Mouse (Mus musculus): ENCODE measurements around the gene Stx19.

Gene Stx19

DNA sequence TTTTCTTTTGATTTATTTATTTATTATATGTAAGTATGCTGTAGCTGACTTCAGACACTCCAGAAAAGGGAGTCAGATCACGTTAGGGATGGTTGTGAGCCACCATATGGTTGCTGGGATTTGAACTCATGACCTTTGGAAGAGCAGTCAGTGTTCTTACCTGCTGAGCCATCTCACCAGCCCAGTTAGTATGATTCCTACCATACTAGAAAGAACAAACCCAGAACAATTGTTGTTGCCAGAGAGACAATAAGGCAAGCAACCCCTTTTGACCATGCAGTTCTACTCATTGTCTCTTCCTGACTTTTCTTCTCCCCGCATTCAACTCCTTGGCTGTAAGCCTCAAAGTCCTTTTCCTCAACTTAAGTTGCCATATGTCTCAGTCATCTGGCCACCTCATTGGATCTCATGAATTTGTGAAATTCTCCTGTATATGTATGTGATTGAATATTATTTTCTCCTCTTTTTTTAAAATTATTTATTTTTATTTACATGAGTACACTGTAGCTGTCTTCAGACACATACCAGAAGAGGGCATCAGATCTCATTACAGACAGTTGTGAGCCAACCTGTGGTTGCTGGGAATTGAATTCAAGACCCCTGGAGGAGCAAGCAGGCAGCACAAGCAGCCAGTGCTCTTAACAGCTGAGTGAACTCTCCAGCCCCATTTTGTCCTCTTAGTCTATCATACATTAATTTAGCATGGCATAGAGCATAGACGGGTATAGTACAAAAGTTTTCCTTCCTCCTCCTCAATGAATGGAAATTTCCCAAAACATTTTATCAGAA is 38.2 kb downstream of the Stx19 start:
- DNase-seq (ENCODE audit: low spot score in 2 of 2) = no peak

GRCm38 (mm10) chr16:62853611-62854126 is 39.2 kb downstream of the Stx19 start:
- DNase-seq (ENCODE audit: low spot score in 2 of 2) = no peak

DNA sequence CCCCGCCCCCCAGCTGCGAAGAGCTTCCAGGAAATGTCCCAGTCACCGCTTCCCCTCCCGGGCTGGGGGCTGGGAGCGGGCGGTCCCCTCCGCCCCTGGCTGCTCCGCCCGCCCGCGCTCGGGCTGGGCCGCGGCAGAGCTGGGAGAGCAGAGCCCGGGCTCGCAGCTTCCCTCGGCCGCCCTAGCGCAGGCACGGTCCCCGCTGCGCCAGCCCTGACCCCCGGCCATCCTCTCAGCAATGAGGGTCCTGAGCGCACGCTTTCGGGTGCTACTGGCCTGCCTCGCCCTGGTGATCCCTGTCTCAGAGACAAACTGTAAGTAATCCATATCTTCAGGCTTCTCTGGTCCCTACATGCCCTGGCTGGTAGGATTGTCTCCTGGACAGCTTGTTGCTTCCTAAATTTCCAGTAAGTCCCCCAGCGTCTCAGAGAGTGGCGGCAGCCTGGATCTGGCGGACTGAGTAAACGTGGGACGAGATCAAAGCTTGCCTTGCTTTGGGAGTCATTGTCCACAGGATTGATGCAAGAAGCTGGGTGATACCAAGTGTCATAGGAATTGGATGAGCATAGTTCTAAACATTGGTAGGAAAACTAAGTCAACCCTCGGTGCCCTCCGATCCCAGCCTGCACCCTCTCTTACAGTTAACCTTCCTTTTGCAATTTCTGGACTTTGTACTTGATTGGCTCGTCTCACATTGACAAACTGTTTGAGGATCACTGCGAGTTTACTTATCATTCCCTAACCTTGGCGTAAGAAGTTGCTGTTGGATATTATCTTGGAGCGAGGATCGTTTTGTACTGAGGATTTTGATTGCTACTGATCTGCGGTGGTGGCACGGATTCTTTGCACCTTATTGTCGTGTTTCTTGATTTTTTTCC is 40.0 kb downstream of the Stx19 start, which contains the start of gene Pros1:
Gene Pros1 (plus strand): TSS at position 117 of the 878 bp plus-strand sequence.
- peak; percentile 55 to 67 for DNase-seq (ENCODE audit: low spot score in 2 of 2)

- no peak for DNase-seq (ENCODE audit: low spot score in 2 of 2)
These were observed 40.9 kb downstream of the Stx19 start for GRCm38 (mm10) chr16:62855385-62855784.

DNA sequence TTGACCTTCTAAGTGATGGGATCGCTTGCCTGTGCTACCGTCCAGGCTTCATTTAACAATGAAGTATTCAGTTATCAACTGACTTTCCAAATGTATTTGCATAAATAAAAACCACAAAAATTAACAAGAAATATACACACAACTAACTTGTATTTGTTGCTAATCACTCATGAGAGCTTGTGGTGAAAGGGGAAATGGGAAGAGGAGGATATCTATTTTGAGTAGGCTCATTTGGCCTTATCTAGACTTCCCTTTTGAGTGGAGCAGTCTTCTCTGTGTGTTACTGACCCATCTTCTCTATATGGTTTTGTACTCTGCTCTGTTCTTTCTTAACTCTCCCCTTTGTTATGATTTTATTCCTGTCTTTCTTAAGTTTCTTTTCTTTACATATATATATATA is 41.8 kb downstream of the Stx19 start:
- DNase-seq (ENCODE audit: low spot score in 2 of 2) = no peak

DNA sequence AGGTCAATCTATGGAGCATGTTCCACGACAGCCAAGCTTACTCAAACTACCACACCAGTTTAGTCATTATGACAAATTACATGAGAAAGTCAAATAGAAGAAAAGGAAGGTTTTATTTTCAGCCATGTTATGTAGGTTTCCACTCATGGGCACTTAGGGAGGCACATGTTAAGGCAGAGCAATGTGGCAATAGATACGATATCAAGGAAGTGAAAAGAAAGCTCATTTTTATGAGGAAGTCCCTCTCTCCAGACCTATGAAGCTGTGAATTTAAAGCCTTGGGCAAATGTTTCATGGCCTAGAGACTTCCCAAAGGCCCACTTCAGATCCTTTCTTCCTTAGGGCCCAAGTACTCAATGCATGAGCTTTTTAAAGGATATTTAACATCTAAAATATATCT is 43.0 kb downstream of the Stx19 start:
- DNase-seq (ENCODE audit: low spot score in 2 of 2) = no peak

DNA sequence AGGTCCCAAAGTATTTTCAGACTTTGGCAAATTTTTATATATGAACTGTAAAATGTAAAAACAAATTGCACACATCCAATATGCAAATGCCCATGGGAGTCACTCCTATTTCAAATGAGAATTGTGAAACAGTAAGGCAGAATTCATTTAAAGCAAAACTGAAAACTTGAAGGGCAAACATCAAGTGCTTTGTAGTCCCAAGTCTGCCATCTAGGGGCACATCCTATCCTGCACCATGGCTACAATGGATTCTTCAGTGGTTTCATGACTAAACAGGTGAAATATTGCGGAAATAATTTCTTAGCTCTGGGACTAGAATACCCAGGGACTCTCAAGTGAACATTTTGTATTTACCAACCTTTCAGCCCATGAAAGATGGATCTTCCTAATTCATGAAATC is 43.5 kb downstream of the Stx19 start:
- DNase-seq (ENCODE audit: low spot score in 2 of 2) = no peak

- no peak for DNase-seq (ENCODE audit: low spot score in 2 of 2)
These were observed 45.7 kb downstream of the Stx19 start for GRCm38 (mm10) chr16:62860140-62860539.

DNA sequence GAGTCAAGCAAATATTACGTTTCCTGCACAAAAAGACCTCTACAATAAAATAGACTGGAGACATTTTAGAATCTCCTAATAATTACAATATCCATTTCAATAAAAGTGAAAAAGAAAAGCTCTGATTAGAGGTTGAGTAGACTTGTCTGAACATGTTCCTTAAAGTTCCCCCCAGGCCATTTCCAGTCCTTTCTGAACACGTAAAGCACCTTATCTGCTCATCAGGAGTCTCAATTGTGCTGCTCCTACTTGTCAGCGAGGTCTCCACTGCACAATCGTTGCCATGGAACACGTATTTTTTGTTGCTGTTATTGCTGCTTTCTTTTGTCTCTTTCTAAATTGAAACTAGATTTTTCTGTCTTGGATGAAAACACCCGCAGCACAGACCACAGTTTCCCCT is 47.0 kb downstream of the Stx19 start:
- DNase-seq (ENCODE audit: low spot score in 2 of 2) = no peak

DNA sequence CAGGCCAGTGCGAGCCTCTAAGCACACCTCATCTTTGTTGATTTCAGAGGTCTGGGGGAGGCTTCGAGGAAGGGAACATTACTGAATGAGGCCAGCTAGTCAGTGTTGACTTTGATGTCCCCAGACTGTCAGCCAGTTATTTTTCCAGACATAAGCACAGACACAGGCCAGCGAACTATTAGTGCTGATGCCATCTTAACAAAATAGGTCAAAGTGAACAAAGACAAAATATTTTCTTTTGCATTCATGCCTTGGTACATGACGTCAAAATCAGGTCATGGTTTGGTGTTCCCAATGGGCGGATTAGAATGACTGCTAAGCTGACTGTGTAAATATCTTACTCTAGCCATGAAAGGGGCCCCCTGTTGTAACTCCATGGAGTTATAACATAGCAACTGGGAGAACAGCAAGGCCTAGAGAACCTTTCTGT is 58.2 kb downstream of the Stx19 start:
- DNase-seq (ENCODE audit: low spot score in 2 of 2) = no peak

GRCm38 (mm10) chr16:62873180-62873579 is 58.7 kb downstream of the Stx19 start:
- no peak for DNase-seq (ENCODE audit: low spot score in 2 of 2)
